Mouse (Mus musculus) liver, adult 2 months (tissue): ENCODE data around the gene Tha1.

Experiments
- CTCF ChIP-seq: fragments of 200-500 bp; IDR thresholded peaks from 2 replicates; pipeline ENCODE4 v1.5.1; 2011; ENCODE audit warnings: low read depth, low read length, control low read depth
- POLR2A ChIP-seq: fragments of 200-500 bp; IDR thresholded peaks from 2 replicates; pipeline ENCODE4 v1.6.1; 2011; ENCODE audit warnings: low read length, control low read depth; ENCODE audit not compliant: insufficient read depth; ENCODE audit errors: extremely low read depth

DNA sequence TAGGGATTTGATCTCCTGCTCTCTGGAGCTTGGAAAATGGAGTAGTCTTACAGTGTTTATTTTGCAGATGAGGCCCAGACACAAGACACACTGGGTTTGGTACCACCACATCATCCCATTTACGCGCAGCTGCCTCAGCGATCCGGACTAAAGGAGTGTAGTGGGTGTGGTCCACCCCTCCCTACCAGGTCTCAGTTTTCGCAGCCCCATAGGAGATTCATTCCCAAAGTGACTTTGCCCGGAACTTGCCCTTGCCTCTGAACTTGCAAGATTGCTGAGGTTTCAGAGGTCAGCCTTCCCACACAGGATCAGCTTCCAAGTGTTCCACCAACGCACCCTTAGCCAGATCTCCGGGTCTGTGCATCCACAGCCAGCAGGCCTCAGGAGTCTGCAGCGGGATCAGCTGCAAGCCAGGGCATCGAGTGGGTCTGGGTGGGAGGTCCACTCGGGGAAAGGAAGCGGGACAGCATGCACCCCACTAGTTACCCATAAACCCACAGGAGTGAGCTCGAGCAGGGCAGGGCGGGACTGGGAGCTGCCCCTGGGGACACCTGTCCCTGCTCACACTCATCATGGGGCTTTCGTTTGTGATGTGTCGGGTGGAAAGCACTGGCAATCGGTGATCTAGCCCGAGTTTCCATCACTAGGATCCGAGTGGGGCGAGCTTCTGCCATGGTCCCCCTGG, 15.0 kb upstream of the Tha1 start:
- no peak for TF ChIP-seq POLR2A
- TF ChIP-seq CTCF, result no peak
